ENCODE assay signal across 8 mouse cellular contexts in genomic region chr5:147545731-147546241, GRCm38 (mm10).
A peak's percentile ranks its signal among the peaks of the same experiment; 100 is the strongest.
DNase-seq lines count a peak whose midpoint lies in the region; ATAC-seq lines count a peak whose summit lies in the region.

No protein-coding gene starts in this region.

- DNase-seq in kidney, adult 11 months: peak; percentile 30
- DNase-seq in kidney, postnatal 14 days: no peak
- peak; percentile 83 for DNase-seq in R1 (ENCODE audit: low read depth, low spot score)
- DNase-seq in lung, postnatal 14 days: peak; percentile 60
- no peak for DNase-seq in right cerebral cortex, postnatal 10 days (ENCODE audit: low spot score in 2 of 2)
- DNase-seq in layer of hippocampus, postnatal 36 days: no peak
- DNase-seq in testis, postnatal 10 days (ENCODE audit: low spot score): no peak

- 0 out of 2 replicates have a peak, but pooled peaks have one; percentile 44 for ATAC-seq in granulocyte monocyte progenitor cell, adult 5-6 weeks (replicated peaks; ENCODE audit: poor library complexity, severe bottlenecking)

Comparison
In these comparisons a context has a peak if more than half of its experiments do, and no peak if none do; other contexts are left out.
1. DNase-seq: peak in kidney, adult 11 months (single experiment), R1 (single experiment) and lung, postnatal 14 days (single experiment); none in kidney, postnatal 14 days (single experiment), right cerebral cortex, postnatal 10 days (0 of 2), layer of hippocampus, postnatal 36 days (0 of 2) and testis, postnatal 10 days (single experiment).